Mouse (Mus musculus) liver, embryonic 14.5 days (tissue): ENCODE measurements around the gene Dock4.

Experiments
- CTCF ChIP-seq: IDR thresholded peaks from 2 replicates; pipeline ENCODE4 v1.5.1; 2016; ENCODE audit warnings: antibody characterized with exemption, low read depth, control low read depth
- EP300 ChIP-seq: IDR thresholded peaks from 2 replicates; pipeline ENCODE4 v1.6.1; 2016; ENCODE audit warnings: antibody characterized with exemption, low read depth

GRCm38 (mm10) chr12:40669460-40669859 is 223.7 kb downstream of the Dock4 start:
- TF ChIP-seq CTCF = no peak
- no peak for TF ChIP-seq EP300
